In the genomic region with DNA sequence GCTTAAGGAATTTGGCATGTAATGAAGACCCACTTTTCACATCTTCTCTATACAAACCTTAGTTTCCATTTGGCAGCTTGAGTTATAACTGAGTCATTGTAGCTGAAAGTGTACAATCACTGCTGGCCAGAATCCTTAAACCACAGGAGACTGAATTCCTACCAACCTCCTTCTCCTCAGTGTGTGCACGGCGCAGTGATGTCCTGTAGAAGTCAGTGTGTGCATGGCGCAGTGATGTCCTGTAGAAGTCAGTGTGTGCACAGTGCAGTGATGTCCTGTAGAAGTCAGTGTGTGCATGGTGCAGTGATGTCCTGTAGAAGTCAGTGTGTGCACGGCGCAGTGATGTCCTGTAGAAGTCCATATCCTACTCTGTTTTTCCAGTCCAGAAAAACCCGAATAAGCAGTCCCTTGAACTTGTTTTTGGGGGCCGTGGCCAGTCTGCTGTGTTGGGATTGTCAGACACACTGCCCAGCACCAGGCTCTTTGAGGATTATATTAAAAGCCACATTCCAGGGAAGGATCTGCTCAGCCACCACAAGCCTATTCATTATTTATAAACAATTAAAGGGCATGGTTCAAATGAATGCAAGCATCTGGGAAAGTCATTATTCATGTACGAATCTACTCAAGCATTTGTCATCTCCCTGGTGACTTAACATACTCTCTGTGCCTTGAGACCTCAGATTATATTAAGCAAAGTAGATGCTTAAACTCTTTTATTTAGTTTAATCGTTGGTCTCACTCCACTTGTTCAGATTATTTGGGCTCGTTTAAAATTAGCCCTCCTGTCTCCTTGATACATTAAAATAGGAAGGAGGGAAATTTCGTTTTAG, we compare ENCODE assay signal across 20 mouse cellular contexts.
DNase-seq lines count a peak whose midpoint lies in the region; ATAC-seq lines count a peak whose summit lies in the region.
"Had no signal": no experiment of that assay in that cellular context is flagged by ENCODE, and none has a peak within 500 bp of the region (broad histone marks: within the 10 kb centered on the region; RNA-seq: fewer than 3 reads in every experiment).

No protein-coding gene starts in this region.

- H3K9ac ChIP-seq in hindbrain, embryonic 11.5 days (ENCODE audit: low read depth, low read length): no peak overlapping the region
- no peak overlapping the region for H3K9ac ChIP-seq in hindbrain, embryonic 16.5 days (ENCODE audit: low read depth, low read length)
- H3K9ac ChIP-seq in neural tube, embryonic 13.5 days: no peak overlapping the region
- H3K9ac ChIP-seq in neural tube, embryonic 15.5 days (replicated peaks): no peak overlapping the region
- no peak overlapping the region for H3K9ac ChIP-seq in midbrain, embryonic 14.5 days (replicated peaks; ENCODE audit: low read length)
- H3K9ac ChIP-seq in kidney, embryonic 15.5 days: no peak overlapping the region
- H3K9ac ChIP-seq: embryonic facial prominence, embryonic 12.5 days; heart, embryonic 12.5 days had no signal

- no peaks in the 10 kb centered on the region for H3K36me3 ChIP-seq in hindbrain, embryonic 11.5 days (ENCODE audit: control insufficient read depth, insufficient read depth, low read length)
- no peaks in the 10 kb centered on the region for H3K36me3 ChIP-seq in hindbrain, embryonic 16.5 days (ENCODE audit: control insufficient read depth, insufficient read depth, low read length)
- no peaks in the 10 kb centered on the region for H3K36me3 ChIP-seq in neural tube, embryonic 13.5 days
- H3K36me3 ChIP-seq in neural tube, embryonic 15.5 days: no peaks in the 10 kb centered on the region
- H3K36me3 ChIP-seq in midbrain, embryonic 14.5 days (ENCODE audit: control insufficient read depth, insufficient read depth, low read length): no peaks in the 10 kb centered on the region
- H3K36me3 ChIP-seq in kidney, embryonic 15.5 days: no peaks in the 10 kb centered on the region
- H3K36me3 ChIP-seq: embryonic facial prominence, embryonic 12.5 days; heart, embryonic 12.5 days; limb, embryonic 10.5 days had no signal

- H3K4me1 ChIP-seq in hindbrain, embryonic 11.5 days (replicated peaks; ENCODE audit: control insufficient read depth, insufficient read depth, low read length): 0 out of 2 replicates have a peak, but pooled peaks cover 3% of the 10 kb centered on the region
- peaks cover 2% of the 10 kb centered on the region; the same call in 1 of the 2 replicates for H3K4me1 ChIP-seq in hindbrain, embryonic 16.5 days (ENCODE audit: control insufficient read depth, insufficient read depth, low read depth, low read length)
- H3K4me1 ChIP-seq in neural tube, embryonic 13.5 days (replicated peaks): peaks cover 22% of the 10 kb centered on the region
- H3K4me1 ChIP-seq in neural tube, embryonic 15.5 days: peaks cover 10% of the 10 kb centered on the region; the same call in 1 of the 2 replicates
- peaks cover 10% of the 10 kb centered on the region for H3K4me1 ChIP-seq in midbrain, embryonic 14.5 days (ENCODE audit: control insufficient read depth, insufficient read depth, low read length)
- H3K4me1 ChIP-seq in kidney, embryonic 15.5 days: no peaks in the 10 kb centered on the region
- H3K4me1 ChIP-seq: embryonic facial prominence, embryonic 12.5 days; heart, embryonic 12.5 days; limb, embryonic 10.5 days; megakaryocyte, embryonic 14.5 days had no signal

- no peak for DNase-seq in hindbrain, embryonic 11.5 days (ENCODE audit: low spot score)
- peak; percentile 11 for DNase-seq in midbrain, embryonic 14.5 days
- no peak for DNase-seq in thymus, postnatal 10 days (ENCODE audit: low spot score in 2 of 2)
- DNase-seq: adrenal gland, adult 8-10 months; cerebellum, adult 9-11 months; gastrocnemius, adult 2 months; heart, postnatal 14 days; kidney, adult 8-10 months; kidney, postnatal 25 days; lung, adult 18-20 months; lung, postnatal 14 days; thymus, postnatal 4 days had no signal

- H3K4me3 ChIP-seq in hindbrain, embryonic 11.5 days (ENCODE audit: low read depth, low read length): no peak overlapping the region
- no peak overlapping the region for H3K4me3 ChIP-seq in hindbrain, embryonic 16.5 days (ENCODE audit: low read length)
- H3K4me3 ChIP-seq in neural tube, embryonic 13.5 days: no peak overlapping the region
- no peak overlapping the region for H3K4me3 ChIP-seq in neural tube, embryonic 15.5 days (replicated peaks)
- H3K4me3 ChIP-seq in midbrain, embryonic 14.5 days (replicated peaks; ENCODE audit: low read depth, low read length): no peak overlapping the region
- no peak overlapping the region for H3K4me3 ChIP-seq in kidney, embryonic 15.5 days (replicated peaks)
- H3K4me3 ChIP-seq: embryonic facial prominence, embryonic 12.5 days; gastrocnemius, adult 2 months; heart, embryonic 12.5 days; limb, embryonic 10.5 days; megakaryocyte, embryonic 14.5 days had no signal

- H3K27ac ChIP-seq in hindbrain, embryonic 11.5 days (ENCODE audit: low read depth, low read length): no peak overlapping the region
- no peak overlapping the region for H3K27ac ChIP-seq in hindbrain, embryonic 16.5 days (ENCODE audit: low read depth, low read length)
- no peak overlapping the region for H3K27ac ChIP-seq in neural tube, embryonic 13.5 days (replicated peaks)
- no peak overlapping the region for H3K27ac ChIP-seq in neural tube, embryonic 15.5 days (replicated peaks)
- H3K27ac ChIP-seq in midbrain, embryonic 14.5 days (replicated peaks; ENCODE audit: low read depth, low read length): no peak overlapping the region
- no peak overlapping the region for H3K27ac ChIP-seq in kidney, embryonic 15.5 days
- H3K27ac ChIP-seq: embryonic facial prominence, embryonic 12.5 days; gastrocnemius, adult 2 months; limb, embryonic 10.5 days had no signal

- H3K27me3 ChIP-seq in hindbrain, embryonic 11.5 days (ENCODE audit: control insufficient read depth, insufficient read depth, low read length): no peaks in the 10 kb centered on the region
- H3K27me3 ChIP-seq in hindbrain, embryonic 16.5 days (replicated peaks; ENCODE audit: control insufficient read depth, insufficient read depth, low read length): no peaks in the 10 kb centered on the region
- H3K27me3 ChIP-seq in neural tube, embryonic 13.5 days: no peaks in the 10 kb centered on the region
- no peaks in the 10 kb centered on the region for H3K27me3 ChIP-seq in neural tube, embryonic 15.5 days (replicated peaks)
- H3K27me3 ChIP-seq in midbrain, embryonic 14.5 days (ENCODE audit: control insufficient read depth, insufficient read depth, low read length): no peaks in the 10 kb centered on the region
- H3K27me3 ChIP-seq in kidney, embryonic 15.5 days: no peaks in the 10 kb centered on the region
- H3K27me3 ChIP-seq: embryonic facial prominence, embryonic 12.5 days; heart, embryonic 12.5 days had no signal

- H3K4me2 ChIP-seq in hindbrain, embryonic 11.5 days (replicated peaks; ENCODE audit: low read depth, low read length): no peak overlapping the region
- no peak overlapping the region for H3K4me2 ChIP-seq in hindbrain, embryonic 16.5 days (ENCODE audit: low read length)
- H3K4me2 ChIP-seq in neural tube, embryonic 13.5 days: no peak overlapping the region
- H3K4me2 ChIP-seq in neural tube, embryonic 15.5 days: no peak overlapping the region
- H3K4me2 ChIP-seq in midbrain, embryonic 14.5 days (ENCODE audit: low read length): no peak overlapping the region
- H3K4me2 ChIP-seq in kidney, embryonic 15.5 days: no peak overlapping the region
- H3K4me2 ChIP-seq: embryonic facial prominence, embryonic 12.5 days; heart, embryonic 12.5 days had no signal

- H3K9me3 ChIP-seq in hindbrain, embryonic 11.5 days (ENCODE audit: control insufficient read depth, low read length): no peaks in the 10 kb centered on the region
- H3K9me3 ChIP-seq in hindbrain, embryonic 16.5 days (ENCODE audit: control insufficient read depth, low read length): no peaks in the 10 kb centered on the region
- H3K9me3 ChIP-seq in neural tube, embryonic 13.5 days: no peaks in the 10 kb centered on the region
- H3K9me3 ChIP-seq in neural tube, embryonic 15.5 days (replicated peaks): no peaks in the 10 kb centered on the region
- H3K9me3 ChIP-seq in midbrain, embryonic 14.5 days (ENCODE audit: control insufficient read depth, low read length): no peaks in the 10 kb centered on the region
- H3K9me3 ChIP-seq in kidney, embryonic 15.5 days (replicated peaks): no peaks in the 10 kb centered on the region
- H3K9me3 ChIP-seq: embryonic facial prominence, embryonic 12.5 days; heart, embryonic 12.5 days; limb, embryonic 10.5 days; megakaryocyte, embryonic 14.5 days had no signal

- ATAC-seq in hindbrain, embryonic 11.5 days (ENCODE audit: low FRiP score): peak; percentile 47; the same call in 1 of the 2 replicates
- ATAC-seq in hindbrain, embryonic 16.5 days: no peak
- ATAC-seq in neural tube, embryonic 13.5 days (ENCODE audit: low read depth): peak; percentile 50; the same call in 1 of the 2 replicates
- ATAC-seq in neural tube, embryonic 15.5 days (ENCODE audit: low FRiP score): no peak
- ATAC-seq in midbrain, embryonic 14.5 days (ENCODE audit: low FRiP score, low TSS enrichment): no peak
- ATAC-seq in kidney, embryonic 15.5 days (replicated peaks; ENCODE audit: low FRiP score): no peak

- WGBS in hindbrain, embryonic 11.5 days: 74% methylated on average over 11 of the region's 11 CpGs
- 62% methylated on average over 11 of the region's 11 CpGs for WGBS in hindbrain, embryonic 16.5 days
- 68% methylated on average over 11 of the region's 11 CpGs for WGBS in neural tube, embryonic 13.5 days
- WGBS in neural tube, embryonic 15.5 days: 64% methylated on average over 11 of the region's 11 CpGs
- 53% methylated on average over 11 of the region's 11 CpGs for WGBS in midbrain, embryonic 14.5 days
- 88% methylated on average over 11 of the region's 11 CpGs for WGBS in kidney, embryonic 15.5 days

Comparison
In these comparisons a context has a peak if more than half of its experiments do, and no peak if none do; other contexts are left out.
1. ATAC-seq: peak in hindbrain, embryonic 11.5 days (single experiment) and neural tube, embryonic 13.5 days (single experiment); none in hindbrain, embryonic 16.5 days (single experiment), neural tube, embryonic 15.5 days (single experiment), midbrain, embryonic 14.5 days (single experiment) and kidney, embryonic 15.5 days (single experiment).